Comparison of ENCODE assay signal across 7 mouse cellular contexts in the genomic region with DNA sequence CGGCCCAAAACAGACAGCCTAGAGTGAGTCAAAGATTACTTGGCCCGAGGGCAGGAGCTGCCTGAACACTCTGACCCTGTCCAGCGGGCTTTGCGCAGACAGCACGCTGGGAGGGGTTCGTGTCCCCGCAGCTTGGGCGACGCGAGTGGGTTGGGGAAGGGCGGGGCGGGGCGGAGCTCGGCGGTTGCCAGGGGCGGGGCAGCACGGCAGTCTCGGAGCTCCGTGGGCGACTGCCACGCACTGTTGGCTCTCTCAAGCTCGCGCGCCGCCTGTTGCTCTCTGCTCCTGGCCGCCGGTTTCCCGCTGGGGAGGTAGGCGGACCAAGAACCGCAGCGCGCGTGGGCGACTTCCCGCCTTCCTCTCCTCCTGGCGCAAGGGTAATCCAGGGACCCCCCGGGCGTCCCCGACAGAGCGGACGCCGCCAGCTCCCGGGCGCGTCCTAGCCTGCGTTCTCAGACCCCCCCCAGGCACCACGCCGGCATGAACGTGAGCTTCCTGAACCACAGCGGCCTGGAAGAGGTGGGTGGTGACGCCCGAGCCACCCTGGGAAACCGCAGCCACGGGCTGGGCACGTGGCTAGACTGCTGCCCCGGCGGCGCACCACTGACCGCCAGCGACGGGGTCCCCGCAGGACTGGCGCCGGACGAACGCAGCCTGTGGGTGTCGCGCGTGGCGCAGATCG. TPM values are rescaled to one million over a fixed set of nuclear protein-coding genes. Genes with fewer than 3 reads are reported as not detected.
DNase-seq lines count a peak whose midpoint lies in the region; ATAC-seq and TF ChIP-seq lines count a peak whose summit lies in the region.

A gene (plus strand): TSS at position 270 of the 682 bp plus-strand sequence.

- no peaks in the 10 kb centered on the region for H3K36me3 ChIP-seq in lung, embryonic 14.5 days (ENCODE audit: insufficient read depth)
- no peaks in the 10 kb centered on the region for H3K36me3 ChIP-seq in embryonic facial prominence, embryonic 10.5 days (replicated peaks)
- no peaks in the 10 kb centered on the region for H3K36me3 ChIP-seq in hindbrain, embryonic 13.5 days
- no peaks in the 10 kb centered on the region for H3K36me3 ChIP-seq in limb, embryonic 12.5 days

- DNase-seq in lung, embryonic 14.5 days: peak; percentile 8
- DNase-seq in lung, postnatal 25 days (ENCODE audit: low spot score): no peak
- DNase-seq in embryonic facial prominence, embryonic 10.5 days (ENCODE audit: low spot score): peak; percentile 42
- peak; percentile 93 for DNase-seq in right cerebral cortex, adult 18-20 months

- H3K4me3 ChIP-seq in lung, embryonic 14.5 days (ENCODE audit: low read depth, low read length): peak within 1 kb of the TSS; percentile 32
- H3K4me3 ChIP-seq in embryonic facial prominence, embryonic 10.5 days: peak within 1 kb of the TSS; percentile 54
- peak within 1 kb of the TSS; percentile 43 for H3K4me3 ChIP-seq in hindbrain, embryonic 13.5 days
- peak within 1 kb of the TSS; percentile 43 for H3K4me3 ChIP-seq in limb, embryonic 12.5 days (replicated peaks)

- H3K9me3 ChIP-seq in lung, embryonic 14.5 days (ENCODE audit: low read depth, low read length): no peaks in the 10 kb centered on the region
- H3K9me3 ChIP-seq in embryonic facial prominence, embryonic 10.5 days: no peaks in the 10 kb centered on the region
- no peaks in the 10 kb centered on the region for H3K9me3 ChIP-seq in hindbrain, embryonic 13.5 days
- no peaks in the 10 kb centered on the region for H3K9me3 ChIP-seq in limb, embryonic 12.5 days

- H3K27ac ChIP-seq in lung, embryonic 14.5 days (ENCODE audit: low read depth): no peak within 1 kb of the TSS
- H3K27ac ChIP-seq in embryonic facial prominence, embryonic 10.5 days (replicated peaks): no peak within 1 kb of the TSS; the same call in 1 of the 2 replicates
- no peak within 1 kb of the TSS for H3K27ac ChIP-seq in hindbrain, embryonic 13.5 days
- no peak within 1 kb of the TSS for H3K27ac ChIP-seq in limb, embryonic 12.5 days

- H3K4me1 ChIP-seq in lung, embryonic 14.5 days (ENCODE audit: insufficient read depth): no peaks in the 10 kb centered on the region
- peaks cover 38% of the 10 kb centered on the region for H3K4me1 ChIP-seq in embryonic facial prominence, embryonic 10.5 days
- H3K4me1 ChIP-seq in hindbrain, embryonic 13.5 days (replicated peaks): peaks cover 15% of the 10 kb centered on the region
- peaks cover 31% of the 10 kb centered on the region for H3K4me1 ChIP-seq in limb, embryonic 12.5 days (replicated peaks)

- peaks cover 71% of the 10 kb centered on the region for H3K27me3 ChIP-seq in lung, embryonic 14.5 days (ENCODE audit: insufficient read depth, low read length)
- H3K27me3 ChIP-seq in embryonic facial prominence, embryonic 10.5 days (replicated peaks; ENCODE audit: low read depth, poor library complexity, severe bottlenecking): peaks cover 88% of the 10 kb centered on the region
- H3K27me3 ChIP-seq in hindbrain, embryonic 13.5 days: peaks cover 91% of the 10 kb centered on the region
- peaks cover 81% of the 10 kb centered on the region for H3K27me3 ChIP-seq in limb, embryonic 12.5 days

- TF ChIP-seq CTCF in lung, embryonic 14.5 days (IDR thresholded peaks at IDR 0.05; ENCODE audit: low read depth): no peak

- no peak within 1 kb of the TSS for H3K9ac ChIP-seq in lung, embryonic 14.5 days
- peak within 1 kb of the TSS; percentile 53 for H3K9ac ChIP-seq in hindbrain, embryonic 13.5 days
- H3K9ac ChIP-seq in limb, embryonic 12.5 days (replicated peaks): peak within 1 kb of the TSS; percentile 18; the same call in 1 of the 2 replicates

- WGBS in lung, embryonic 14.5 days: 1% methylated on average over 69 of the region's 71 CpGs
- 2% methylated on average over 71 of the region's 71 CpGs for WGBS in embryonic facial prominence, embryonic 10.5 days
- WGBS in hindbrain, embryonic 13.5 days: under 1% methylated on average over 71 of the region's 71 CpGs
- whole genome bisulfite sequencing in limb, embryonic 12.5 days: 2% methylated on average over 68 of the region's 71 CpGs

- ATAC-seq in lung, embryonic 14.5 days (ENCODE audit: insufficient read depth): no peak
- no peak for ATAC-seq in hindbrain, embryonic 13.5 days (ENCODE audit: low FRiP score)
- no peak for ATAC-seq in limb, embryonic 12.5 days (ENCODE audit: insufficient number of reproducible peaks, insufficient read depth, low FRiP score, low TSS enrichment, low read depth)
- ATAC-seq in megakaryocyte-erythroid progenitor cell, adult 5-6 weeks (replicated peaks; ENCODE audit: low FRiP score, low TSS enrichment, poor library complexity, severe bottlenecking): no peak

- peak within 1 kb of the TSS; percentile 61 for H3K4me2 ChIP-seq in lung, embryonic 14.5 days
- peak within 1 kb of the TSS; percentile 75 for H3K4me2 ChIP-seq in hindbrain, embryonic 13.5 days
- peak within 1 kb of the TSS; percentile 76 for H3K4me2 ChIP-seq in limb, embryonic 12.5 days

RNA-seq across cellular contexts. Expression of the gene that starts here (rescaled TPM):
- polyA plus RNA-seq in lung, embryonic 14.5 days (2014; fragmentation: Nextera tagmentation; extraction: Ambion mirVana): not detected in 2 replicates
- polyA plus RNA-seq in embryonic facial prominence, embryonic 10.5 days (2016; fragmentation: Nextera tagmentation; extraction: Ambion mirVana): 0.15 and 0.39 TPM in 2 replicates
- polyA plus RNA-seq in hindbrain, embryonic 13.5 days (2015; fragmentation: Nextera tagmentation; extraction: Ambion mirVana): 0.26 TPM in 1 of 2 replicates, not detected in the other
- not detected in 2 replicates for polyA plus RNA-seq in limb, embryonic 12.5 days (2016; fragmentation: Nextera tagmentation; extraction: Ambion mirVana)
- not detected in 2 replicates for total RNA-seq in megakaryocyte-erythroid progenitor cell, adult 5-6 weeks (2014; fragmentation: Nextera tagmentation)
- total RNA-seq in megakaryocyte-erythroid progenitor cell, adult 5-6 weeks (2017): not detected in 2 replicates

Comparison
In these comparisons a context has a peak if more than half of its experiments do, and no peak if none do; other contexts are left out.
1. Peak in DNase-seq, H3K4me3 ChIP-seq and H3K4me2 ChIP-seq in lung, embryonic 14.5 days; RNA of the gene not detected or under 1 TPM.
2. Peak in DNase-seq and H3K4me3 ChIP-seq in embryonic facial prominence, embryonic 10.5 days; RNA of the gene not detected or under 1 TPM.